Mouse (Mus musculus) monocyte, adult 5-6 weeks (primary cell): ENCODE data around the gene Ralgapa1. TPM values are rescaled to one million over a fixed set of nuclear protein-coding genes. Genes with fewer than 3 reads are reported as not detected.
"Not testable (repeated sequence)": the region's sequence is repeated elsewhere in the genome, so short reads cannot be mapped to it uniquely, and the experiment has no call there.

Experiments used
- ATAC-seq: fragments of 153-309, 156-312 bp; replicated peaks from 2 replicates; pipeline ENCODE4 v1.8.0; 2017; ENCODE audit warnings: mild to moderate bottlenecking; ENCODE audit not compliant: low TSS enrichment, insufficient number of reproducible peaks, severe bottlenecking, poor library complexity, low FRiP score
- total RNA-seq: library from RNA; stranded (forward); fragments of 200-1000, 200-491, 200-594 nt; gene quantifications from 3 replicates; pipeline ENCODE4 v1.2.3, GENCODE M21; 2017

The Ralgapa1 gene
- total RNA-seq, 1 experiment from 2014 or later, result 27.0 TPM

DNA sequence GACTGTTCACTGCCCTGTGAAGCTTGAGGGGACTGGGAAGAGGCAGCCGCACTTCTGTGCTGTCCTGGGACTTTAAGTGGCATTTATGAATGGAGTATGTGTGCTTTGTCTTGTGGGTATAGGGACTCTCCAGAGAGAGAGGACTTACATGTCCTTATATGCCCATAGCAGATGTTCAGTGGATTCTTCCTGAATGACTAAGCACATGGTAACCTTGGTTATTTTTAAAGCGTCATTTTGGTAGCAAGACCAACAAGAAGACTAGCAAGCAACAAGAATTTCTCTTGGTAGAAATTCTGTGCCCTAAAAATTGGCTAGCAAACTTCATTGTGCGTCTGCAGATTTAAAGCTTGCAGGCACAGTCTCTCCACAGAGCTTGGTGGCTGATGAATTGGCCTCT, 257.2 kb downstream of the Ralgapa1 start:
- ATAC-seq, result no peak

DNA sequence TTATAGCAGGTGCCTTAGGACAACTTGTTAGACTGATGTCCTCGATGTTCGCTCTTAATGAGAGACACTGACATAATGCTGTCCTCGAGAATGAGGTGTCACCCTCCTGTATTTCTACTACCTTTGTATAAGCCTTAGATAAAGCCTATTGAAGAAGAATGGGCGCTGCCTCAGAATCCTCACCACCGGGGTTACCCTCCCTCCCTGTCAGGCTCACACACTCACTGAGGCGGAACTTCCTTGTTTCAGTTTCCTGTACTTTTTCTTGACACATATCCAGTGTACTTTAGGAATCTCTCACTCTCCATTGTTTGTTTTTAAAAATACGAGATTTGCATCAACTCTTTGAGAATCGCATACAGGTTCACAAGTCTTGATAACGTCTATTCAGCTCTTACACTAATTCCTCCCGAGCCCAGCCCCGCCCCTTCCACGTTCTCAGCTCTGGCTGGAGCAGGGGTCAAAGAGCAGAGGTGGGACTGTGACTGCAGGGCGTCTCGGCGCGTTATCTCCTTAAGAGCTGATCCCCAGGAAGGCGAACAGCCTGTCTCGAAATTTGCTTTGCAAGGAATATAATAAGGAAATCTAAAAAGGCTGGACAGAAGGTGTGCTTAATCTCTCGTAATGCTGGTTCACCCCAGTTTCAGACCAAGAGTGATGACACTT, 260.8 kb downstream of the Ralgapa1 start:
- peak; percentile 59; the same call in 1 of the 2 replicates for ATAC-seq

DNA sequence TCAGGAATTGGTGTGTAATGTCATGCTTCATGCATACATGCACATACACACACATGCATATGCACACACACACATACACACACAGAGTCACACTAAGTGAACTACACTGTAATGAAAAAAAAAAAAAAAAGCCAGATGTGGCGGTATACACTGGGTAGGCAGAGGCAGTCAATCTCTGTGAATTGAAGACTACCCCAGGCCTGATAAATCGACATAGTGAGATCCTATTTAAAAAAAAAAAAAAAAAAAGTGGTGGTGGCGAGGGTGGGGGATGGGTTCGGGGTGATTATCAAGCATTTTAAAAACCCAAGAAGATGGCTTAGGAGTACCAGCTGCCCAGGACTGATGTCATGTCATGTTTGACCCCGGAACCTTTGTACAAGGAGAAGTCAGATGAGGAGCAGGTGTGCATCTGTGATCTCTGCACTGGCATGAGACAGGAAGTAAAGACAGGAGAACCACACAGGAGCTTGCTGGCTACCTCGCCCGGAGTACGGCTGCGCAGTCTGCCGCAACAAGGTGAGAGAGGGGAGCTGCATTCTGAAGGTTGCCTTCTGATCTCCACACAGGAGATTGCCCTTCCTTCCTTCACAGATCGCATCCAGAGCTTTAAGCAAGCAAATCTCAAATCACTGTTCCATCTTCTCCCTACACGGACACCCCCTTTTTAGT, 261.6 kb downstream of the Ralgapa1 start:
- no peak for ATAC-seq

DNA sequence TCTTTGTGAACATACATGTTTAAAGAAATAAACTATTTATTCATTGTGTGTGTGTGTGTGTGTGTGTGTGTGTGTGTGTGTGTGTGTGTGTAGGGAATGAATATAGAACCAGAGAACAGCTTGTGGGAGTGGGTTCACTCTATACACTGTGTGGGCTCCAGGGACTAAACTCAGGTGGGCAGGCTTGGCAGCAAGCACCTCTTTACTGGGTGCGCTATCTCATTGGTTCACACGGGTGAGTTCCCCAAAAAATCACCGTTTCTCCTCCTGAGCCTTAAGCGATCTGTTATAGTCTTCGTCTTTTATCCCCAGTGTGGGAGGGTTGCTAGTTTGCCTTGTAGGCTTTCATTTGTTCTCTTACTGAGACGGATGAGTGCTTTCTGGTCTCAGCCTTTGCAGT, 263.1 kb downstream of the Ralgapa1 start:
- no peak for ATAC-seq

DNA sequence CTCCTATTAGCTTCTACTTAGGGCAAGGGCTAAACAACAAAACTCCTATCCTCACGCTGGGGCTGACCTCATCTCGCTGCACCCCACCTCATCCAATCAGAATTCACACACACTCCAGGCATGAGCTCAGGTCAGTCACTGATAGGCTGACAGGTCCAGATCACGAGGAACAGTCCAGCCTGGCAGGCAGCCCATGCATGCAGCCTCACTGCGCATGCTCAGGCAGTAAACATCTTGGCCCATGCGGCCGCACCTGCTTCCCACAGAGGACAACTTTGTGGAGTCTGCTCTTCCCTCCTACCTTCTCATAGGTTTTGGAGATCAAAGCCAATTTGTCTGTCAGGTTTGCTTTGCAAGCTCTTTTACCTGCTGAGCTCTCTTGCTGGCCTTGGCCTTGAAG, 266.1 kb downstream of the Ralgapa1 start:
- not testable (repeated sequence) for ATAC-seq

Other genes starting within 250 kb of the Ralgapa1 start
- not detected in 3 replicates for gene Insm2, start 221.7 kb downstream of the Ralgapa1 start, total RNA-seq
- gene Brms1l, start 15.2 kb upstream of the Ralgapa1 start, total RNA-seq, result 5.8 to 20.7 TPM (median 9.2 TPM) in 3 replicates